Mouse (Mus musculus) adrenal gland, postnatal 25 days (tissue): ENCODE results near the gene Arf1. TPM values are rescaled to one million over a fixed set of nuclear protein-coding genes. Genes with fewer than 3 reads are reported as not detected.
A peak's percentile ranks its signal among the peaks of the same experiment; 100 is the strongest.

Experiments
- DNase-seq: peaks from one replicate; pipeline ENCODE4 v3.0.0; 2021; ENCODE audit warnings: mixed read lengths
- total RNA-seq: library from RNA; stranded (reverse); gene quantifications from 2 replicates; pipeline ENCODE4 v1.2.3, GENCODE M21; 2021

Arf1 gene
- total RNA-seq, 1 experiment from 2014 or later: 412 TPM

DNA sequence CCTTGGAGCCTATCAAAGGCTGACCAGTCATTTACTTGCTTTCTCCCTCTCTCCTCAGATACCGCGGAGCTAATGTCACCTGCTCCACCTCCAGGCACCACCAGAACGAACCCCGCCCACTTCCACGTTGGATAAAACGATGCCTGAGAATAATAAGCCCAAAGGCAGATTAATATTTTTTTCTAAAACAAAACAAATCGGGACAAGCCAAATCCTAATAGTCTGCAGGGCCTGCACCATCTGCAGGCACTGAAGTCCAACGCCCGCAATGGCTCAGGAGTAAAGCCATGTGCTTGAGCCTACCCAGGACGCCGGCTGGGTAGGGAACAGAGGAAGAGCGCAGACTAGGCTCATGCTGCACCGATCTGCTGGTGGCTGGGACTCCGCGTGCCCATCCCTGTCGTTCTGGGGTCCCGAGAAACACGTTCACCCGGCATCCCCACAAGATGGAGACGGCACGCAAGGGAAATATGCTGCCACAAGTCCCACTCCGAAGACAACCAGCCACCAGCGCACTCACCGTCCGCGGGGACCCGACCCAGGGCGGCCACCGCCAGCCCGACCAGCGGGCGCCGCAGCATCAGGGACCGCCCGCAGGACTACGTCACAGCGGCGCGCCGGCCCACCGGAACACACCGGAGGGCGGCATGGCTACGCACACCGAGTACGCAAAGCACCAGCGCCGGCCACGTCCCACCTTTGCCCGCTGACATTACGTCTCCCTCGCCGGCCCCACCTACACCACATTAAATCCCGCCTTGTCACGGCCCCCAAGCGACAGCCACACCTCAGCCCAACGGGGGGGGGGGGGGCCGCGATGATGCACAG, 36.6 kb downstream of the Arf1 start:
- peak; percentile 90 for DNase-seq

- no peak for DNase-seq
These were observed 40.4 kb downstream of the Arf1 start for GRCm38 (mm10) chr11:59187706-59188105.

DNA sequence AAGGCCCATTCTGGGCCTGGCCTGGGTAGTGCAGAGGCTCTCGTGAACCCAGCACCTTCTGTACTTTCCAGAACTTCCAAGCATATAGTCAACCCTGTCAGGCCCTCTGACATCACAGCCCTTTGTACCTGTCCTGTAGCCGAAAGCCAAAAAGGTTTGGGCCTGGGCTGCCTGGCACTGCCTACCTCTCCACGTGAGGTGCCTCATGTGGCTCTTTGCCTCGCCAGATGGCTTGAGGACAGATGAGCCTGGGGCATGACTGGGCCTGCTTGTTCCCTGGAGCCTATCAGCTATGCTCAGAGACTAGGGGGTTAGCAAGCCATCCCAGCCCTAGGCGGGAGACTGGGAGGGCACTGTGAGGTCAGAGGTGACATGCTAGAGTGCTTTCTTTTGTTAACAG, 42.6 kb downstream of the Arf1 start:
- no peak for DNase-seq

GRCm38 (mm10) chr11:59183821-59184220, 44.2 kb downstream of the Arf1 start:
- DNase-seq: peak; percentile 56

DNA sequence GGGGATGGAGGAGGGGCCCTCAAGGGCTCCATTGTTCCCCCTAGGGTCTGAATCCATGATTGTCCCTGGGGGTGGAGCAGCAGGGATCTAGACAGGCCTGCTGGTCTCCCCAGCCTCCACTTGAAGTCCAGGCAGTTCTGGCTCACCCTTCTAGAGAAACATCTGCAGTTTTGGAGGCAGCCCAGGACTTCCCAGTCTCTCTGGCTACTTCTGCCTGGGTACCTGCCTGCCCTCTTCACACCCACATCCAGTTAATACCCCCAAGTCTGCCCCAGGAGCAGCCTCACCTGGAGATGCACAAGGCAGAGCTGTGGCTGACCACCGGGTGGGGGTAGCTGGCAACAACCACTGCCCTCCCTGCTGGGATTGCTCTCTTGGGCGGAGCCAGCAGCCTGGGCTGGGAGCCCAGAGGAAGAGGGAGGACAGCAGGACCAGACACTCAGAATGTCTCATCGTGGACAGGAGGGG, 45.2 kb downstream of the Arf1 start, which contains the start of gene Gjc2:
TSS of gene Gjc2 (minus strand) at position 350 of the 468 bp plus-strand sequence.
- peak; percentile 67 for DNase-seq

- DNase-seq: no peak
These were observed 51.1 kb downstream of the Arf1 start for GRCm38 (mm10) chr11:59176921-59177320.

- no peak for DNase-seq
These were observed 51.6 kb downstream of the Arf1 start for GRCm38 (mm10) chr11:59176475-59176874.

DNA sequence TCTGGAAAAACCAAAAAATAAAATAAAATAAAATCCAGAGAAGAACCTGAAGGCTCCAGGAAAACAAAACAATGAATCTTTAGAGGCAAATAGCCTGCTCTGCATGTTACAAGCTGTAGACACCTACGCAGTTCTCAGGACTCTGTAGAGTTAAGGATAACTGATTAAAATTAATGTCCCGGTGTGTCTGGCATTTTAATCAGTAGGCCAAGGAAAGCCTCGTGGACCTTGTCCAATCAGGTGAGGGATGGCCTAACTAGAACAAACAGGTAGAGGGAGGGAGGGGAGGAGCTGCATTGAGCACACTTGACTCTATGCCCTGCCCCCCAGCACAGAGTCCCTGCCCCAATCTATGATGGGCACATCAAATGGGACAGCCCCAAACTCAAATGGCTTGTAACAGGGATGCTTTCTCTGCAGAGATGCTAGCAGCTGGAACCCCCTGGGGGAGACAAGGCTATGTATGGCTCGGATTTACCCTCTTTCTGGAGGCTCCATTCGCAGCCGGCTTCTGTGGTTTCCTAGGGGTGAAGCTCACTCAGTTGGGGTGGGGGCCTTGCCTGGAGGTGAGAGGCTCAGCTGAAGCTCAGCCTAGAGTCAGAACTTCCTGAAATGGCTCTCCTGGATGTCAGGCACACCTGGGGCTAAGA, 53.8 kb downstream of the Arf1 start:
- DNase-seq: no peak

- no peak for DNase-seq
These were observed 57.5 kb downstream of the Arf1 start for GRCm38 (mm10) chr11:59170549-59170948.

- DNase-seq: no peak
These were observed 58.3 kb downstream of the Arf1 start for GRCm38 (mm10) chr11:59169807-59170206.

- DNase-seq: no peak
These were observed 62.3 kb downstream of the Arf1 start for GRCm38 (mm10) chr11:59165616-59166241.

DNA sequence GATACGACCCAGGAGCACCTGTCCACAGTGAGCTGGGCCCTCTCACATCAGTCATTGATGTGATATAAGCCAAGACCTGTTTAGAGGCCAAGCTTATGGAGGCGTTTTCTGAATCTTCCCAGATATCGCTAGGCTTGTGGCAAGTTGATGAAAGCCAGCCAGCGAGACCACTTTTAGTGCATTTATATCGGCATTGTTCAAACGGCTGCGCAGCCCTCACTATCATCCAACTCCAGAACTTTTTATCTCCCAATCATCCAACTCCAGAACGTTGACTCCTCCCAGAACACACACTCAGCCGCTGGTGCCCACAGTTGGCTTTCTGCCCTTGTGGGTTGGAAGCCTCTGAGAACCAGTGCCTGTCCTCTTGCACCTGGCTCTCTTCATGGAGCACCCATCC, 63.7 kb downstream of the Arf1 start:
- no peak for DNase-seq

DNA sequence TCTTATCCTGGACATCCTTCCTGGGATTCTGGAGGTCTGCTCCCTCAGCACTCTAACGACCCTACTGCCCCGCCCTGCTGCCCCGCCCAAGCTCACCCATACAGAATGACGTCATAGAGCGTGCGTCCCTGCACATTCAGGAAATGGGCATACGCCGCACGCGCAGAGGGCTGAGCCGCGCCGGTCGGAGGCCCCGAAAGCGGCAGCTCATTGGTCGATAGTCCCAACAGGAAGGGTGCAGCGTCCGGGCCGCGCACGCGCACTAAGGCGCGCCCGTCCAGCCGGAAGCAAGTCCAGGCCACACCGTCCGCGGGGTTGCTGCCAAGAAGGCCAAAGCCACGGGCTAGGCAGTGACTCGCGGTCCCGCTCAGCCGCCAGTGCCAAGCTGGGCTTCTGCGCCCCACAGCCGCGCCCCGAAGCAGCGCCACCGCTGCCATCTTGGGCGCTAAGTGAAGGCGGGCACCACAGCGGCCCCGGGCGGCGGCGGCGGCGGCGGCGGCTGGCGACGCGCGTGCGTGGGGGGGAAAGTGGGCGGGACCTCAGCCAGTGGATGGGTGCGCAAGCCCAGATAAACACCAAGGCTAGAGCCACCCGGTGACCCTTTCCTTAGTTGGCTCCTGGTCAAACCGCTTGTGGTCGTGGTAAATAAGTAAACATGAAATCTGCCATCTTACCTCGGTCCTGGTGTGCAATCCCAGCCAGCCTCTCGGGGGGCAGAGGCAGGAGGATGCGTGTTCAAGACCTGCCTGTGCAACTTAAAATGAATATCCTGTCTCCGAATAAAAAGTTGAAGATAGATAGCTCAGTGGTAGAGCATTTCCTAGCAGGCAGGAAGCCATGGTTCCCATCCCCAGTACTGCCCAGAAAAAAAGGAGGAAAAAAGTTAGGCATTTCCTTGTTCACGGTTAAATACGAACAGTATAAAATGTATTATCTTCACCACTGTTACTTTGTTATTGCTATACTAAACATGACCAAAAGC, 64.5 kb downstream of the Arf1 start, which contains the start of gene Iba57:
TSS of gene Iba57 (minus strand) at position 485 of the 982 bp plus-strand sequence.
- DNase-seq: peak; percentile 97

DNA sequence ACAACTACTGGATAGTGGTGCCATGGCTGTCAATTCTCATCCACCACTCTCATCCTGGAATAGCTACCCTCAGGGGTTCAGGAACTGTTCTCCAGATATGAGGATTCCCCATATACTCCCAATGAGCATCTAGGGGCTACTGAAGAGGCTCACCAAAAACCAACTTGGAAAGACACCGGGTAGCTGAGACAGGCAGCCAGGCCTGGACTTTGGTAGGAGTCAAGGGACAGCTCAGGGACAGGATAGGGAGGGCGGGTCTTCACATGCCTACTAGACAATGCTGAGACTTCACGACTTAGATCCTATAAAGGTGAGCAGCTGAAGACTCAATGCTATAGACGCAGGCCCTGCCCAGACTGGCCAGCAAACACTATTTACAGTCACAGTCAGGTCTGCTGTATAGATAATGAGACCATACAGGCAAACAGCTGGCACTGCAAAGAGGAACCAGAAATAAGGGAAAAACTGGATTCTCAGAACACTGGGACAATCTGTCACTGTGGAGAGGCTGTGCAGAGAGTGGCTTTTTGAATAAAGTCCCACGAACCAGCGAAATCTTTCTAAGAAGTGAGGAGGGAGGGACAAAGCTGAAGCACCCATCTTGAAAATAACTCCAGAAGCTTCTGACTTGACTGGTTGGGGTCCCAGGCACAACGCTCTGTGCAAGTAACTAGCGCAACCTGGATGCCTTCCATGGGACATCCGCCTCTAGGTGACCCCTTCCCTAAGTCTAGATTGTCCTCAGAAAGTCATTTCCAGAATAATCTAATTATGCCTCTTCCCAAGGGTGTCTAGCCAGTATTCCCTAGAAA, 65.4 kb downstream of the Arf1 start:
- no peak for DNase-seq

Other genes starting within 250 kb of the Arf1 start
- gene Obscn, start 91.9 kb downstream of the Arf1 start, total RNA-seq: 0.95 and 1.0 TPM in 2 replicates
- gene Iba57, start 64.5 kb downstream of the Arf1 start, total RNA-seq: 17.9 and 18.1 TPM in 2 replicates
- gene Gjc2, start 45.1 kb downstream of the Arf1 start, total RNA-seq: 0.43 and 0.57 TPM in 2 replicates
- gene Guk1, start 36.1 kb downstream of the Arf1 start, total RNA-seq: 49.2 and 54.6 TPM in 2 replicates
- 42.3 and 52.6 TPM in 2 replicates for gene Mrpl55, start 25.8 kb downstream of the Arf1 start, total RNA-seq
- gene 2310033P09Rik, start 19.9 kb downstream of the Arf1 start, total RNA-seq: 32.4 and 36.6 TPM in 2 replicates
- not detected in 2 replicates for gene Wnt3a, start 62.5 kb upstream of the Arf1 start, total RNA-seq
- gene Wnt9a, start 78.7 kb upstream of the Arf1 start, total RNA-seq: 1.00 and 1.1 TPM in 2 replicates
- not detected in 2 replicates for gene Prss38, start 147.4 kb upstream of the Arf1 start, total RNA-seq
- gene Jmjd4, start 221.8 kb upstream of the Arf1 start, total RNA-seq: 10.4 and 11.4 TPM in 2 replicates
- gene Snap47, start 222.9 kb upstream of the Arf1 start, total RNA-seq: 74.2 and 87.8 TPM in 2 replicates
- 4.6 and 5.9 TPM in 2 replicates for gene Zfp867, start 244.2 kb upstream of the Arf1 start, total RNA-seq